Mouse (Mus musculus) liver, postnatal 0 days (tissue): ENCODE results near the gene 6430548M08Rik. TPM values are rescaled to one million over a fixed set of nuclear protein-coding genes. Genes with fewer than 3 reads are reported as not detected.
A peak's percentile ranks its signal among the peaks of the same experiment; 100 is the strongest.

ENCODE experiments used
- ATAC-seq: fragments of 200-750 bp; cut with Nextera tagmentation; 2 replicates; pipeline ENCODE4 v1.8.0; 2017; ENCODE audit warnings: mild to moderate bottlenecking, moderate library complexity
- DNase-seq: peaks from one replicate; pipeline ENCODE4 v3.0.0-alpha.2; 2016
- H3K27ac ChIP-seq: fragments of 300-500 bp; sonication (generic); 2 replicates; pipeline ENCODE4 v1.5.1; 2014; ENCODE audit warnings: antibody characterized with exemption, moderate library complexity, mild to moderate bottlenecking, low read depth
- H3K27me3 ChIP-seq: fragments of 300-500 bp; sonication (generic); 2 replicates; pipeline ENCODE4 v1.6.1; 2014; ENCODE audit warnings: low read length, control low read depth, mixed read lengths; ENCODE audit not compliant: insufficient read depth
- H3K36me3 ChIP-seq: fragments of 300-500 bp; sonication (generic); replicated peaks from 2 replicates; pipeline ENCODE4 v1.6.1; 2014; ENCODE audit warnings: mild to moderate bottlenecking, control low read depth, low read length, moderate library complexity, mixed read lengths; ENCODE audit not compliant: insufficient read depth
- H3K4me1 ChIP-seq: fragments of 300-500 bp; sonication (generic); 2 replicates; pipeline ENCODE4 v1.6.1; 2014; ENCODE audit warnings: antibody characterized with exemption, mild to moderate bottlenecking, control low read depth; ENCODE audit not compliant: insufficient read depth
- H3K4me2 ChIP-seq: fragments of 300-500 bp; sonication (generic); 2 replicates; pipeline ENCODE4 v1.6.1; 2014; ENCODE audit warnings: low read depth, mild to moderate bottlenecking, low read length, moderate library complexity, mixed read lengths
- H3K4me3 ChIP-seq: fragments of 300-500 bp; sonication (generic); 2 replicates; pipeline ENCODE4 v1.5.1; 2014; ENCODE audit warnings: low read depth, low read length
- H3K9ac ChIP-seq: fragments of 300-500 bp; sonication (generic); replicated peaks from 2 replicates; pipeline ENCODE4 v1.6.1; 2014; ENCODE audit warnings: mild to moderate bottlenecking, moderate library complexity
- H3K9me3 ChIP-seq: fragments of 300-500 bp; sonication (generic); 2 replicates; pipeline ENCODE4 v1.6.1; 2016; ENCODE audit warnings: mild to moderate bottlenecking, control low read depth, low read length, mixed read lengths
- CTCF ChIP-seq: sonication (generic); IDR thresholded peaks from 2 replicates; pipeline ENCODE4 v1.5.1; 2016; ENCODE audit warnings: antibody characterized with exemption, low read depth
- EP300 ChIP-seq: IDR thresholded peaks from 2 replicates; pipeline ENCODE4 v1.6.1; 2016; ENCODE audit warnings: antibody characterized with exemption, low read depth, mild to moderate bottlenecking
- WGBS: fragments of 180-500 bp; shearing (Covaris S2); extraction: QIAGEN DNeasy Blood & Tissue Kit; methylation state at CpG from one replicate; pipeline ENCODE4 v1.1.7; 2014; ENCODE audit not compliant: insufficient replicate concordance; 5-methylcytosine and 5-hydroxymethylcytosine counted together
- polyA plus RNA-seq: library from polyadenylated mRNA; unstranded; fragments of >200 nt; fragmentation: Nextera tagmentation; extraction: Ambion mirVana; gene quantifications from 2 replicates; pipeline ENCODE4 v1.2.1, GENCODE M21; 2015

The 6430548M08Rik gene
- polyA plus RNA-seq: 4.9 and 5.1 TPM in 2 replicates

DNA sequence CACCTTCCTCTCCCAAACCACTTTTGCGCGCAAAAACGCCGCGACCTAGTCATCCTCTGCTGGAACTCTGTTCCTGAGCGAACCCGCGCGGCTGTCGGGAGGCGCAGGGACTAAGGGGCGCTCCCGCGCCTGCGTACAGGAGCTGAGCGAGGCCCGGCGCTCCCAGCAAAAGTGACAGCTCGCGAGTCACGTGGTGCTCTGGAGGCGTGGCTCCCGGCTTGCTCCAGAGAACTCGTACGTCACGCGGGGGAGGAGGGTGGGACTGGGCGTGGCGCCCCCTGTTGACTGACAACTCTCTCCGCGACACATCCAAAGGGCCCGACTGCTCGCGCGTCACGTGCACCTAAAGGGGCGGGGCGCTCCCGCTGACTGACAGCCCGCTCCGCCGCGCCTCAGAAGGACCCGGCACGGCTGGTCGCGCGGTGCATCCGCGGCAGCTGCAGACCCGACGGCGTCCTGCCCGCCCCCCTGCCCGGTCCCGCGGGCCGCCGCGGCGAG is at the start of gene 6430548M08Rik:
Gene 6430548M08Rik (plus strand): TSS at position 395 of the 498 bp plus-strand sequence.
- DNase-seq: peak; percentile 100
- TF ChIP-seq CTCF (peak; percentile 81), EP300 (no peak)

DNA sequence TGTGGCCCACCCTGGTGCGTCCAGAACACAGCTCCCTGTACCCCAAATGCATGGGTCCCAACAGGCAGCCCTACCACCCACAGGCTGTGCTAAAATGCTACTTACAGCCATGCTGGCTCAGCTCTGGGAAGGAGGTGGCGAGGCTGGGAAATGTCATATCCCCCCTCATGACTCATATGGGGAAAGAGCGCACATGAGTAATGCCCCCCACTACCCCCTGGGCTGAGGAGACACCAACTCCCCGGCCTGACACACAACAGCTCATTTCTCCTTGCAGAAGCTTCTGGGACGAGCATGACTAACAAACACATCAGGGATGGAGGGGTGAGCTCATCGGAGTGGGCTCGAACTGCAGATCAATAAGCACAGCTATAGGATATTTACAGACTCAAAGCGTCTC is 48.3 kb upstream of the 6430548M08Rik start:
- no peak for TF ChIP-seq CTCF
- Histone ChIP-seq H3K36me3 (no peaks in the 10 kb centered on the region), H3K4me3 (no peak overlapping the region), H3K4me2 (no peak overlapping the region), H3K27me3 (no peaks in the 10 kb centered on the region), H3K27ac (no peak overlapping the region), H3K4me1 (no peaks in the 10 kb centered on the region), H3K9me3 (no peaks in the 10 kb centered on the region), H3K9ac (no peak overlapping the region)
- no peak for ATAC-seq
- WGBS: 81% methylated on average over 8 of the region's 8 CpGs
- no peak for DNase-seq

More for the DNA sequence above, at the start of gene 6430548M08Rik:
- Histone ChIP-seq H3K9me3 (no peaks in the 10 kb centered on the region), H3K27ac (peak within 1 kb of the TSS; percentile 92), H3K4me3 (peak within 1 kb of the TSS; percentile 61), H3K9ac (peak within 1 kb of the TSS; percentile 70), H3K4me1 (peaks cover 21% of the 10 kb centered on the region), H3K36me3 (no peaks in the 10 kb centered on the region), H3K27me3 (peaks cover 24% of the 10 kb centered on the region), H3K4me2 (peak within 1 kb of the TSS; percentile 100)
- peak; percentile 93 for ATAC-seq
- WGBS: 0% methylated on average over 45 of the region's 61 CpGs

DNA sequence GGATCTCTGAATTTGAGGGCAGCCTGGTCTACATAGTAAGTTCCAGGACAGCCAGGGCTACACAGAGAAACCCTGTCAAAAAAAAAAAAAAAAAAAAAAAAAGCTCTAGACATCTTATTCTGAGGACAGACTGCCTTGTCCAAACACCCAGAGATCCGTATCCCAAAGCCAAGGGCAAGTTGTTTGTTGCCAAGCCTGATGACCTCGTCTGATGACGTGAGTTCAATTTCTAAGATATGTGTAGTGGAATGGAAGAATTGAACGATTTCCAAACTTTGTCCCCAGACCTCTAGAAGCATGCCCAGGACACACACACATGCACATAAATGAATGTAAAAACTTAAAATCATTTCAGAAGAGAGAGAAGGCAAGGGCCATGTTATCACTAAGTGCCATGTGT is 47.7 kb upstream of the 6430548M08Rik start:
- no peak for ATAC-seq

DNA sequence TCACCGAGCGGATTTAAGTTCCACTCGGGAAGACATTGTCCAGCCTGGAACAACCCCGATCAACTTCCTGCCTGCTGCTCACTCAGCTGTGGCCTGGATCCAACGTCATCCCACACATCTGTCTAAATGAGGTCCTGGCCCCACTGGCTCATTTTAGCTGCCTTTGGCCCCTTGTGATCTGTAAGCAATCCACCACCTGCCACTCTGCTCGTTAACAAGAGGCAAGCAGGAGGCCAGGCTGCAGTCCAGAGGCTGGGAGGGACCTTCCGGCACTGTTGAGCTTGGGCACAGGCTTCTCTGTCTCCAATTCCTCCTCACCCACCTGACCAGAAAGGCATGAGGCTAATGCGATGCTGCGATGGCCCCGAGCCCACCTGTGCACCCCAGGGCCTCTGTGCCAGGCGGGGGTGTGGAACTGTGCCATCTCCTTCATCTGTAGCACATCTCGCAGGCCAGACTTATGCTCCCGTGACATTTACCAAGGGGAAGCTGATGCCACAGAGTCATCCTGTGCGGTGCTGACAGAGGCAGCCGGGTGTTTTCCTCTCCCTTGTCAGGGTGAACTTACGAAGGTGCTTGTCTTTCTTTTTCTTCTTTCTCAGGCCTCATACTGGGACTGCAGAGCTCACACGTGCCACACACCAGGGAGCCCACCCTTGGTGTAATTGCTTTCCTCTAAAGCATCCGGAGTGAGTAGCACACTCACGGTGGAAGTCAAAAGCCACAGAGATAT is 45.9 kb upstream of the 6430548M08Rik start:
- DNase-seq (no peak), ATAC-seq (no peak)
- Histone ChIP-seq H3K9me3 (no peaks in the 10 kb centered on the region), H3K4me2 (no peak overlapping the region), H3K27me3 (no peaks in the 10 kb centered on the region), H3K4me3 (no peak overlapping the region), H3K27ac (no peak overlapping the region), H3K4me1 (no peaks in the 10 kb centered on the region), H3K9ac (no peak overlapping the region), H3K36me3 (no peaks in the 10 kb centered on the region)
- TF ChIP-seq CTCF: no peak
- TF ChIP-seq EP300: no peak
- 61% methylated on average over 19 of the region's 19 CpGs for WGBS

More for the DNA sequence above, 47.7 kb upstream of the 6430548M08Rik start:
- Histone ChIP-seq H3K36me3 (no peaks in the 10 kb centered on the region), H3K27me3 (no peaks in the 10 kb centered on the region), H3K9ac (no peak overlapping the region), H3K4me1 (no peaks in the 10 kb centered on the region), H3K4me2 (no peak overlapping the region), H3K27ac (no peak overlapping the region), H3K4me3 (no peak overlapping the region), H3K9me3 (no peaks in the 10 kb centered on the region)
- 74% methylated on average over 4 of the region's 4 CpGs for WGBS
- DNase-seq: no peak
- no peak for TF ChIP-seq EP300
- TF ChIP-seq CTCF: no peak

DNA sequence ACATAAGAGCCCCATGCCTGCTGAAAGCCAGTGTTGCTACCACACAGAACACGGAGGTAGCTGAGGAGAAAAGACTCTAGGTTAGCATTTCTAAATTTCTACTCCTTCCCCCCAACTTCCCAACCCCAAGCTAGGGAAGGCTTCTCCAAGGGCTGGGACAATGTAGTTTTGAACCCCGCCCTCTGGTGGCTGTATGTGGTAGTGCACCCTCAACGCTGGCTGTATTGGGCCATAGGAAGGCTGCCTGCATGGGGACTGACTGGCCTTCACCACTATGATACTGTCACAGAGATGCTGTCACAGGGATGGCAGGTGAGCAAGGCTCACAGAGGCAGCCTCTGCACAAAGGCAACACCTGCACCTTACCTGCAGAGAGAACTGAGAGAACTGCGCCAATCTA is 42.3 kb upstream of the 6430548M08Rik start:
- Histone ChIP-seq H3K9me3 (no peaks in the 10 kb centered on the region), H3K27ac (no peak overlapping the region), H3K27me3 (no peaks in the 10 kb centered on the region), H3K4me3 (no peak overlapping the region), H3K4me2 (no peak overlapping the region), H3K36me3 (no peaks in the 10 kb centered on the region), H3K9ac (no peak overlapping the region), H3K4me1 (no peaks in the 10 kb centered on the region)
- ATAC-seq (peak; percentile 67; the same call in 1 of the 2 replicates), DNase-seq (peak; percentile 85)
- 34% methylated on average over 4 of the region's 4 CpGs for WGBS
- TF ChIP-seq CTCF (peak; percentile 98), EP300 (no peak)

DNA sequence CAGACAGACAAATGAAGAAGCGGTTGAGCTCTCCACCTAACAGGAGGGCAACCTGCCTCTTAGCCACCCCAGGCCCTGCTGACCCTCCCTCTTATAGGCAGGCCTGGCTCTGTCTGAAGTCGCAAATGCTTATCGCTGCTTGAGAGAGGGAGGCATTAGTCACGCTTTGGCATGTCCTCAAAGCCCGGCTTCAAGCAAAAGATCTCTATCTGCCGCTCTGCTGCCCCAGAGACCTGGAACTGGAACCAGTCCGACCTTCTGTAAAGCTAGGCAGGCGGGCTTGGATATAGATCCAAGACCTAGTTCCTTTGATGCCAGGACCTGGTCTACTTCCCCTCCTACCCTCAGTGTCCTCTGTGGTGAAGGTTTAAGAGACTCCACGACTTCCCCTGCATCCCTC is 41.7 kb upstream of the 6430548M08Rik start:
- no peaks in the 10 kb centered on the region for H3K27me3 ChIP-seq
- WGBS: 78% methylated on average over 9 of the region's 9 CpGs
- H3K4me1 ChIP-seq: no peaks in the 10 kb centered on the region
- H3K27ac ChIP-seq: no peak overlapping the region
- H3K4me2 ChIP-seq: no peak overlapping the region
- no peak overlapping the region for H3K4me3 ChIP-seq
- DNase-seq (no peak), ATAC-seq (no peak)
- H3K9me3 ChIP-seq: no peaks in the 10 kb centered on the region
- no peaks in the 10 kb centered on the region for H3K36me3 ChIP-seq
- no peak for TF ChIP-seq CTCF
- no peak for TF ChIP-seq EP300
- no peak overlapping the region for H3K9ac ChIP-seq
